Mouse (Mus musculus) midbrain, embryonic 12.5 days (tissue): ENCODE data around the gene Pgghg. TPM values are rescaled to one million over a fixed set of nuclear protein-coding genes. Genes with fewer than 3 reads are reported as not detected.
A peak's percentile ranks its signal among the peaks of the same experiment; 100 is the strongest.

Experiments used
- ATAC-seq: fragments of 200-750 bp; cut with Nextera tagmentation; 2 replicates; pipeline ENCODE4 v1.8.0; 2017; ENCODE audit warnings: low read depth, moderate TSS enrichment, moderate library complexity; ENCODE audit not compliant: low FRiP score
- H3K27ac ChIP-seq: fragments of 300-500 bp; sonication (generic); replicated peaks from 2 replicates; pipeline ENCODE4 v1.5.1; 2016; ENCODE audit warnings: mild to moderate bottlenecking
- H3K27me3 ChIP-seq: fragments of 300-500 bp; sonication (generic); 2 replicates; pipeline ENCODE4 v1.6.1; 2016; ENCODE audit warnings: mild to moderate bottlenecking
- H3K36me3 ChIP-seq: fragments of 300-500 bp; sonication (generic); 2 replicates; pipeline ENCODE4 v1.6.1; 2016
- H3K4me1 ChIP-seq: fragments of 300-500 bp; sonication (generic); 2 replicates; pipeline ENCODE4 v1.6.1; 2016
- H3K4me2 ChIP-seq: fragments of 300-500 bp; sonication (generic); replicated peaks from 2 replicates; pipeline ENCODE4 v1.6.1; 2016; ENCODE audit warnings: mild to moderate bottlenecking, moderate library complexity
- H3K4me3 ChIP-seq: fragments of 300-500 bp; sonication (generic); 2 replicates; pipeline ENCODE4 v1.5.1; 2016; ENCODE audit warnings: mild to moderate bottlenecking
- H3K9ac ChIP-seq: fragments of 300-500 bp; sonication (generic); replicated peaks from 2 replicates; pipeline ENCODE4 v1.6.1; 2016; ENCODE audit warnings: mild to moderate bottlenecking, moderate library complexity
- H3K9me3 ChIP-seq: fragments of 300-500 bp; sonication (generic); 2 replicates; pipeline ENCODE4 v1.6.1; 2016; ENCODE audit warnings: mild to moderate bottlenecking
- WGBS: fragments of 180-500 bp; shearing (Covaris S2); methylation state at CpG from one replicate; pipeline ENCODE4 v1.1.7; 2016; 5-methylcytosine and 5-hydroxymethylcytosine counted together
- polyA plus RNA-seq: library from polyadenylated mRNA; unstranded; fragments of >200 nt; fragmentation: Nextera tagmentation; extraction: Ambion mirVana; gene quantifications from 2 replicates; pipeline ENCODE4 v1.2.1, GENCODE M21; 2016

Pgghg gene
- polyA plus RNA-seq, 1 experiment from 2014 or later, result 14.9 TPM

DNA sequence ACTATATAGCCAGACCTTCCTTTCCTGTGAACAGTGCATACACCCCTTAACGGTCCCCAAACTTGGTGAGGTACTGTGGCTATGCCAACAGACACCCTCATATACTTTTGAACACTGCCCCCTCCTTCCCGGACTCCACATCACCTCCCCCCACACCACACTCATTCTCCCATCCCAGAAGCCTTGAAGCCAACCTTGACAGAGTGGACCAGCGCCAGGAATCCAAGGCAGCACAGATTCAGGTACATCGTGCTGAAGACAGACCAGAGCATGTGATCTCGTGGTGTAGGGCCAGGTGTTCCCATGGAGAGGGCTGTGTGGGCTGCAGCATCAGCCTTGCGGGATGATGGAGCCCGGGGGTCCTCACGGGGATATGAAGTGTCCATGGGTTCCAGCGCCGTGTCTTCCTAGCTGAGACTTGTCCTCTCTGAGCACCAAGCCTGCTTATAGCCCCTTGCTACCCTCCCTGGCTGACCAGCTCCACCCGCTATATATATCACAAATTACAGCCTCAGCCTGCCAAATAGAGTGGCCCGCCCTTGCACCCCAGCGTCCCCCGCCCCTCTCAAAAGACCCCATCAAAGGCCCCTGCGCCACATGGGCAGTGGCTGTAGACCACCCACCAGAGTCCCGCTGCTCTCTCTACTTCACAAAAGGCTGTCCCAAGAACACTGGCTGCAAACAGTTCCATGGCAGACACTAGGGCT, 8.8 kb downstream of the Pgghg start, which contains the start of gene Ifitm5:
Gene Ifitm5 (minus strand): TSS at position 468 of the 707 bp plus-strand sequence.
- Histone ChIP-seq H3K4me3 (no peak within 1 kb of the TSS), H3K9ac (no peak within 1 kb of the TSS), H3K4me1 (peaks cover 19% of the 10 kb centered on the region), H3K4me2 (no peak within 1 kb of the TSS), H3K27ac (no peak within 1 kb of the TSS), H3K27me3 (0 out of 2 replicates have a peak, but pooled peaks cover 4% of the 10 kb centered on the region), H3K9me3 (no peaks in the 10 kb centered on the region), H3K36me3 (no peaks in the 10 kb centered on the region; the same call in none of the 2 replicates)
- peak; percentile 35; the same call in 1 of the 2 replicates for ATAC-seq
- 84% methylated on average over 16 of the region's 16 CpGs for WGBS

DNA sequence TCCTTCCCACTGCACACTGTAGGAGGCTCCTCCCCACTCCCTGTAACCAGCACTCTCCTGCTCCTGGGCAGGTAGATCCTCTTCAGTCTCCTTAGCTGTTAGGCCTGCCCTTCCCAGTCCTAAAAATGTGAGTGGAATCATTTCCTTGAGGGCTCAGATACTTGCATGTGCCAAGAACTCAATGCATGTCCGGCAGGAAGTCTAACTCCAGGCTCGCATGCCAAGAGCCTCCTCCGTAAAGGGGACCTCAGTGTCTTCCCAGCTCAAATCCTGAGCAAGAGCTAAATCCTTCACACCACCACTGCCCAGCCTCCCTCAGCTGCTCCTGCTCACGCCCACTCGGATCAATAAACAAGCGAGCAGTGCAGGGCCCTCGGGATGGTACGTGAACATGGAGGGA, 9.9 kb downstream of the Pgghg start:
- H3K4me2 ChIP-seq, result no peak overlapping the region
- no peak for ATAC-seq
- H3K9ac ChIP-seq, result no peak overlapping the region
- H3K27ac ChIP-seq, result no peak overlapping the region
- no peak overlapping the region for H3K4me3 ChIP-seq
- 52% methylated on average over 8 of the region's 8 CpGs for WGBS
- H3K27me3 ChIP-seq, result 0 out of 2 replicates have a peak, but pooled peaks cover 4% of the 10 kb centered on the region
- H3K9me3 ChIP-seq, result no peaks in the 10 kb centered on the region
- H3K4me1 ChIP-seq, result peaks cover 29% of the 10 kb centered on the region
- H3K36me3 ChIP-seq, result no peaks in the 10 kb centered on the region; the same call in 1 of the 2 replicates

DNA sequence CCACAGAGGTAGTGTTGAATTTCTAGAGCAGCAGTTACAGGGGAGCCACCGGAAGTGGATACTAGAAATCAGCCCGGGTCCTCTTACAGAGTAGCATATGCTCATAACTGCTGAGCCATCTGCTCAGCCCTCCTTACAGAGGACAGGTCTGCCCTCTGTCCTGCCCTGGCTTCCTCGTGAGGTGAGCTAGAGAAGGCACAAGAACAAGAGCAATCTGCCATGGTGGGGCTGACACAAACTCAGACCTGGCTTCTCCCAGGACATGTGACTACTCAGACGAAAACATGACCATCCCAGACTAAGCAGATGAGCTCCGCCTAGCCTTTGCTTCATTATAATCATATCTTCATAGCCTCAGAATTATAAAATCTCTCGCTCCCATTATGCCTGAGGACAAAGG, 10.6 kb downstream of the Pgghg start:
- Histone ChIP-seq H3K4me1 (peaks cover 30% of the 10 kb centered on the region), H3K27ac (no peak overlapping the region), H3K27me3 (0 out of 2 replicates have a peak, but pooled peaks cover 4% of the 10 kb centered on the region), H3K4me3 (no peak overlapping the region), H3K36me3 (no peaks in the 10 kb centered on the region; the same call in 1 of the 2 replicates), H3K9ac (no peak overlapping the region), H3K4me2 (no peak overlapping the region), H3K9me3 (no peaks in the 10 kb centered on the region)
- no peak for ATAC-seq
- WGBS, result 82% methylated on average over 6 of the region's 6 CpGs

DNA sequence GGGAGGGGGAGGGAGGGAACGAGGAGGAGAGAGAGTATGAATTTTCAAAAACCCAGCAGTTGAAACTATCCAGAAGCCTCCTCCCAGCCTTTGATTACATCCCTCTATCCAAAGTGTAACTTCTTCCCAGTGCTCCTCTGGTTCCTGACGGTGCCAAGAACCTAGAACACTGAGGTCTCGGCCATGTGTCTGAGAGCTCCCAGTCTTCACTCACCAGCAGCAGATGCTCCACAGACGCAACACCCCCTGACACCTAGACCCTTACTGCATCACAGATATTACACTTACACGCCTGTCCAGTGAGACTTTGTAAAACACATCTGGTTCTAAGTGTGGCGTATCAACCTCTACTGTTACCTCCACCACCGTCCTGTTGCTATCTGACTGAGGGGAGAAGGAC, 11.2 kb downstream of the Pgghg start:
- H3K27me3 ChIP-seq, result 0 out of 2 replicates have a peak, but pooled peaks cover 4% of the 10 kb centered on the region
- no peaks in the 10 kb centered on the region for H3K36me3 ChIP-seq
- H3K4me2 ChIP-seq, result no peak overlapping the region
- ATAC-seq, result no peak
- no peak overlapping the region for H3K27ac ChIP-seq
- no peak overlapping the region for H3K4me3 ChIP-seq
- H3K9me3 ChIP-seq, result no peaks in the 10 kb centered on the region
- H3K4me1 ChIP-seq, result peaks cover 30% of the 10 kb centered on the region
- H3K9ac ChIP-seq, result no peak overlapping the region
- whole genome bisulfite sequencing, result 89% methylated on average over 7 of the region's 7 CpGs

DNA sequence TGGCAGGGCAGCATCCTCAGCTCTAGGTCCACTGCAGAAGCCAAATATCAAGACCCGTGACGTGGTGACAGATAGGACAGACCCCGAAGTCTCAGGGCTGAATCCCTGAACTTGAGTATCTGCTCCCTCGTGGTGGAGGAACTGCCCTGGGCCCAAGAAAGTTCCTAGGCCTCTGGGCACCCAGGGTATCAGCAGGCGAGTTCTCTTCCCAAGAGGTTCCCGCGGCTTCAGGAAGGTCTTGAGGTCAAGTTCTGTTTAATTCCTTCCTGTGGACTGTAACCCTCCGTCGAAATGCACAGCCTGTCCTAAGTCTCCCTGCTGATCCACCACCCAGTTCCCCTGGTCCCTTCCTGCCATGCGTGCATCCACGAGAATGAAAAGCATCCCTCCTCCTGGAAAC, 11.9 kb downstream of the Pgghg start:
- Histone ChIP-seq H3K4me3 (no peak overlapping the region), H3K9ac (no peak overlapping the region), H3K27me3 (0 out of 2 replicates have a peak, but pooled peaks cover 4% of the 10 kb centered on the region), H3K4me2 (no peak overlapping the region), H3K36me3 (no peaks in the 10 kb centered on the region), H3K4me1 (peaks cover 30% of the 10 kb centered on the region), H3K9me3 (no peaks in the 10 kb centered on the region), H3K27ac (no peak overlapping the region)
- no peak for ATAC-seq
- WGBS, result 86% methylated on average over 11 of the region's 11 CpGs

DNA sequence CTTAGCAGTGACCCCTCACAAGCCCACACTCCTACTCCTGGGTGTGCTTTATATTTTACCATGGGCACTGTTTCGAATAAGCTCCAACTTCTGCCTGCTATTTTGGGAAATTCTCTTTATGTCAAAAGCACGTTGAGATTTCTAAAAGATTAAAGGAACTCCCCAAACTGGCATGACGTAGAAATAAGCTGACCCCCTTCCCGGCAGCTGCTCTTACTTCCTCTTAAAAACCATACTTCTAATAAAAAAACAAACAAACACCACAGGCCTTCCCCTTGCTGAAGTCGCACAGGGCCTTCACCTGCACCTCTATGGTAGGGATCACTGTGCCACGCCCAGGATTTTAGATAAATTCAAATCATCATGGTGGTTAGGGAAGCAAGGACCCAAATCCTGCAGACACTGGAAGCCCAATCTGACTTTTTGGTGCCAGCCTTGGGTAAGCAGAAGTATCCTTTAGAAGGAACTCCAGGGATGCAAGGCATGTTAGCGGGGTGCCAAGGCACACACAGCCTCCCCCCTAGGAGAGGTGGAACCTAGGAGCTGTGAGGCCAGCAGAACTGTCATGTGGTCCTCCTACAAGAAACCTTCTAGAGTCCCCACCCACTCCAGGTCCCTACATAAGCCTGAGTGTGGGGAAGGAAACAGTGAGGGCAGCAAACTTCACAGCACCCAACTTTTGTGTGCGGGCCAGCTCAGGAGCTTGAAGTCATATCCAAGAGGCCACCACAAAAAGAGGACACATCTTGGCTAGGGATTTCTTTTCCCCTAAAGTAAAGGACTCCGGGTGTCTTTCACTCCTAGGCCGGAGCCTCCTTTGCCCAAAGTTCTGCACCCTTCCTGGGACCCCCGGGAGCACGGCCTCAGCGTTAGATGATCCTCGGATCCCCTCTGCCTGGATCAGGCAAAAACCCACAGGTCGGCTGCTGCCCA, 12.9 kb downstream of the Pgghg start:
- Histone ChIP-seq H3K9ac (no peak overlapping the region), H3K27ac (no peak overlapping the region)

DNA sequence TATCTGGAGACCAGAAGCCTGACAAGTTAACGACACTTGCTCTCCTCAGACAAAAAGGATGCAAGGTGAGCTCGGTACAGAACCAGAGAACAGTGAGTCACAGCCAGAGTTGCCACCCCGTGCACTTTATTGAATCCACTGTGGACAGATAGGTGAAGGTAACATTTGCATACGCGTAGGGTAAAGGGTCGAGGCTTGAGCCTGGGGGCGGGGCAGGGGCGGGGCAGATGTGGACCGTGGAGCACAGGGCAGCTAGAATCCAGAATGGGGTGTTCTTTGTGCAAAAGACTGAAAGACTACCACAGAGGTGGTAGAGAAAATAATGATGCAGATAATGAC, 13.5 kb downstream of the Pgghg start:
- H3K27ac ChIP-seq, result no peak overlapping the region
- 12% methylated on average over 9 of the region's 9 CpGs for WGBS

More for the DNA sequence above, 12.9 kb downstream of the Pgghg start:
- peak overlapping the region; percentile 48 for H3K4me2 ChIP-seq
- H3K4me1 ChIP-seq, result peaks cover 34% of the 10 kb centered on the region
- H3K27me3 ChIP-seq, result 0 out of 2 replicates have a peak, but pooled peaks cover 4% of the 10 kb centered on the region
- 65% methylated on average over 15 of the region's 15 CpGs for WGBS
- peak overlapping the region; percentile 34; the same call in 1 of the 2 replicates for H3K4me3 ChIP-seq
- ATAC-seq, result no peak
- no peaks in the 10 kb centered on the region for H3K9me3 ChIP-seq
- H3K36me3 ChIP-seq, result no peaks in the 10 kb centered on the region

DNA sequence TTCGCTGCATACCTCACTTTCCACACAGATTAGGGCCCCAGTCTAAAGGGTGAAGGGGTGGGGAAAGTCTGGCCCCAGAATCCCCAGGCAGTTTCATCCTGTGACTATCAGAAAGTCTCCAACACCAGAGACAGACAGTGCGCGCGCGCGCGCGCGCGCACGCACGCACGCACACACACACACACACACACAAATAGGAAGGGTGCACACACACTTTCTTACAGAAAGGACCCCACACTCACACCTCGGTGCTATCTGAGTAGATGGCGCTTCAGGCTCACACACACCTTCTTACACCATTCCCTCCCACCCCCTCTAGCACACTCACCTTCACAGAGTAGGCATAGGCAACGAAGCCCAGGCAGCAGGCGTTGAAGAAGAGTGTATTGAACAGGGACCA, 14.2 kb downstream of the Pgghg start:
- no peaks in the 10 kb centered on the region for H3K36me3 ChIP-seq
- H3K4me2 ChIP-seq, result peak overlapping the region; percentile 48
- H3K27ac ChIP-seq, result no peak overlapping the region
- WGBS, result 7% methylated on average over 17 of the region's 17 CpGs
- H3K4me3 ChIP-seq, result peak overlapping the region; percentile 34
- peaks cover 36% of the 10 kb centered on the region for H3K4me1 ChIP-seq
- peak overlapping the region; percentile 41 for H3K9ac ChIP-seq
- H3K9me3 ChIP-seq, result no peaks in the 10 kb centered on the region
- ATAC-seq, result peak; percentile 32; the same call in 1 of the 2 replicates
- H3K27me3 ChIP-seq, result 0 out of 2 replicates have a peak, but pooled peaks cover 4% of the 10 kb centered on the region

More for the DNA sequence above, 13.5 kb downstream of the Pgghg start:
- H3K9ac ChIP-seq, result no peak overlapping the region; the same call in 1 of the 2 replicates
- H3K4me3 ChIP-seq, result peak overlapping the region; percentile 34; the same call in 1 of the 2 replicates
- peak overlapping the region; percentile 48 for H3K4me2 ChIP-seq
- H3K36me3 ChIP-seq, result no peaks in the 10 kb centered on the region
- no peaks in the 10 kb centered on the region for H3K9me3 ChIP-seq
- ATAC-seq, result no peak
- 0 out of 2 replicates have a peak, but pooled peaks cover 4% of the 10 kb centered on the region for H3K27me3 ChIP-seq
- peaks cover 40% of the 10 kb centered on the region for H3K4me1 ChIP-seq

DNA sequence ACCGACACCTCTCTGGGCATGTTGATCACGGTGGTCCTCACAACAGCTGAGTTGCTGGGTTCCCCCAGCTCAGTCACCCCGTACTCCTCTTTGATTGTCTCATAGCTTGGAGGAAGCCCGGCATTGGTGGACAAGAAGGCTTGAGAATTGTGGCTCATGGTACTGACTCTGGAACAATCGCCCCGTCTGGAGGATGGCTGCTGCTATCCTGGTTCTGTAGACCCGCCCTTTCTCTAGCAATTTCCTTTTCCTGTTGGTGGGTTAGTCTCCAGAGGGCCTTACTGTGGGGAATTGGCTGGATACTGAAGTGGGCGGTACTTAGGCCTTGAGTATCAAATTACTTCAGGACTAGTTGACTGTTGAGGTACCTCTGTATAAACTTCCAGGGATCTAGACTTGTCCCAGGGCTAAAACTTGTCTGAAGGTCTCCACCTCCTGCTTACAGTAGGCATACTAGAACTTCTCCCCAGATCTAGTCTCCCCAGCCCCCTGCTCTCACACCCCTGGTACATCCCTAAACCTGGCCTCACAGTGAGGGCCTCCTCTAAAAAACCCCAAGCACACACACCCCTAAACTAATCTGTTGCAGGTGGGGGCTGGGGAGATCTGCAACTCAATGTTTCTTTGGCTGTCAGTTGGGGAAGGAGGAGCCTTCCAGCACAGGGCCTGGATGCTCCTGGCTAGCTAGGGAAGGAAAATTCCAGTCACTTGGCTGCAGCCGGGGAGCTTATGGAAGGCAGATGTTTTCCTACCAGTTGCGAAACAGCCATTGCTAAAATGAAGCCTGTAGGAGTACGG, 14.8 kb downstream of the Pgghg start, which contains the start of the genes Gm45717 and Ifitm2:
Gene Gm45717 (minus strand): TSS at position 180 of the 798 bp plus-strand sequence.
Gene Ifitm2 (minus strand): TSS at position 230 of the 798 bp plus-strand sequence.
- peak within 1 kb of the TSS; percentile 48 for H3K4me2 ChIP-seq
- 22% methylated on average over 11 of the region's 11 CpGs for WGBS
- 0 out of 2 replicates have a peak, but pooled peaks cover 4% of the 10 kb centered on the region for H3K27me3 ChIP-seq
- peaks cover 30% of the 10 kb centered on the region for H3K4me1 ChIP-seq
- no peaks in the 10 kb centered on the region for H3K36me3 ChIP-seq
- no peaks in the 10 kb centered on the region for H3K9me3 ChIP-seq
- peak; percentile 59; the same call in 1 of the 2 replicates for ATAC-seq
- H3K9ac ChIP-seq, result peak within 1 kb of the TSS; percentile 41
- no peak within 1 kb of the TSS for H3K27ac ChIP-seq
- peak within 1 kb of the TSS; percentile 34 for H3K4me3 ChIP-seq

DNA sequence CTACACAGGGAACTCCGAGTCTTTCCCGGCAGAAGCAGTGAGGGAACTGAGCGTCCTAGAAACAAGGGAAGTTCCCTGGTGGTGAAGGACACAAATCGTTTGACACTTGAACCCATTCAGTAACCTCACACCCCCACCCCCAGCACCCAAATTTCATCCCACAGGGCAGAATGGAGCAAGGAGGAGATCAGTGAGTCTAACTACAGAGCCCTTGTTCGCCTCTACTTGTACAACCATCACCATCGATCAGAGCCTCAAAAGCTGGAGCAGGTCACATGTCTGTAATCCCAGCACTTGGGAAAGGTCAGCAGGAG, 15.3 kb downstream of the Pgghg start:
- WGBS, result 61% methylated on average over 6 of the region's 6 CpGs
- Histone ChIP-seq H3K36me3 (no peaks in the 10 kb centered on the region), H3K9me3 (no peaks in the 10 kb centered on the region), H3K9ac (no peak overlapping the region), H3K4me3 (no peak overlapping the region), H3K4me1 (peaks cover 25% of the 10 kb centered on the region), H3K4me2 (no peak overlapping the region), H3K27ac (no peak overlapping the region), H3K27me3 (0 out of 2 replicates have a peak, but pooled peaks cover 4% of the 10 kb centered on the region)
- no peak for ATAC-seq
